Mouse (Mus musculus): Measurements from ENCODE around the gene Mypn. TPM values are rescaled to one million over a fixed set of nuclear protein-coding genes. Genes with fewer than 3 reads are reported as not detected.

Mypn gene
- total and polyA plus RNA-seq, 3 experiments: 0.17 to 0.81 (median 0.39) TPM

DNA sequence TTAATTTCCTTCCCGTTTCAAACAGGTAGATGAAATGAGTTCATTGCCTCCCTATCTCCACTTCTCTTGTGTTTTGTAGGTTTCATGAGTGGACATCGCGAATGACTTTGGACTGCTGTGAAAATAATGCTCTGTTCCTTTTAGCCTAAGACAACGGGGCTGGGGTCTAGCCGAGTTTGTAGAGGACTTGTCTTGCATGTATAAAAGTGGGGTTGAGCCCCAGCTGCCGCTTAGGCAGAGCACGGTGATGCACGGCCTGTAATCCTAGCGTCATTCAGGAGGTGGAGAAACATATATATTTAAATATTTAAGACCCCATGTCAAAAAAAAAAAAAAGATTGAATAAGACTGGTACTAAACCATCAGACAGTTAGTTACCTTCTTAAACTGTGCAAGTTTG, 103.1 kb downstream of the Mypn start:
- no peak overlapping the region for H3K27ac ChIP-seq (ENCODE audit: insufficient read depth, low read depth)
- H3K9me3 ChIP-seq (replicated peaks; ENCODE audit: low read length): no peaks in the 10 kb centered on the region
- H3K79me2 ChIP-seq (replicated peaks; ENCODE audit: control insufficient read depth, extremely low read depth, insufficient read depth, poor library complexity, severe bottlenecking): no peaks in the 10 kb centered on the region
- 0 out of 4 replicates have a peak, but pooled peaks cover 0 to 4% of the 10 kb centered on the region in 2 experiments for H3K4me1 ChIP-seq (ENCODE audit: control insufficient read depth in 1 of 2, insufficient read depth in 2 of 2)
- no peak for DNase-seq (ENCODE audit: extremely low read depth)
- no peak overlapping the region for H3K4me2 ChIP-seq (ENCODE audit: insufficient read depth, low read depth, poor library complexity, severe bottlenecking)
- H3K27me3 ChIP-seq (replicated peaks): no peaks in the 10 kb centered on the region
- H3K4me3 ChIP-seq (replicated peaks in 1 of 3; ENCODE audit: low read depth in 2 of 3, low read length in 2 of 3, poor library complexity in 1 of 3): no peak overlapping the region
- dilution Hi-C loops (cut with MboI; ENCODE audit: extremely low pct_ligation_motif_present, extremely low pct_unique_long_range_greater_than_20kb, low sequenced_read_pairs): no loop called here
- in situ Hi-C loops (cut with MboI; ENCODE audit: low pct_ligation_motif_present, low pct_unique_long_range_greater_than_20kb, low sequenced_read_pairs): no loop called here
- no peaks in the 10 kb centered on the region for H3K36me3 ChIP-seq (replicated peaks in 1 of 2; ENCODE audit: control insufficient read depth in 1 of 2, insufficient read depth in 1 of 2, low read length in 1 of 2)
- TF ChIP-seq POLR2A (IDR thresholded peaks at IDR 0.05; ENCODE audit: low read depth, low read length) (no peak), CHD2 (IDR thresholded peaks at IDR 0.05; ENCODE audit: low read length) (no peak), NELFE (IDR thresholded peaks at IDR 0.05; ENCODE audit: low read depth, low read length) (no peak), MYC (IDR thresholded peaks at IDR 0.05; ENCODE audit: low read depth, low read length) (no peak), SIN3A (IDR thresholded peaks at IDR 0.05; ENCODE audit: low read length) (no peak), RAD21 (IDR thresholded peaks at IDR 0.05; ENCODE audit: low read depth, low read length) (no peak), USF2 (conservative IDR thresholded peaks at IDR 0.05; ENCODE audit: low read depth, low read length) (no peak), IRF4 (IDR thresholded peaks at IDR 0.05; ENCODE audit: low read depth, low read length) (no peak), HCFC1 (IDR thresholded peaks at IDR 0.05; ENCODE audit: low read depth, low read length) (no peak), RCOR1 (conservative IDR thresholded peaks at IDR 0.05; ENCODE audit: low read depth, low read length) (no peak)
- H3K9ac ChIP-seq (ENCODE audit: insufficient read depth, low read depth): no peak overlapping the region

DNA sequence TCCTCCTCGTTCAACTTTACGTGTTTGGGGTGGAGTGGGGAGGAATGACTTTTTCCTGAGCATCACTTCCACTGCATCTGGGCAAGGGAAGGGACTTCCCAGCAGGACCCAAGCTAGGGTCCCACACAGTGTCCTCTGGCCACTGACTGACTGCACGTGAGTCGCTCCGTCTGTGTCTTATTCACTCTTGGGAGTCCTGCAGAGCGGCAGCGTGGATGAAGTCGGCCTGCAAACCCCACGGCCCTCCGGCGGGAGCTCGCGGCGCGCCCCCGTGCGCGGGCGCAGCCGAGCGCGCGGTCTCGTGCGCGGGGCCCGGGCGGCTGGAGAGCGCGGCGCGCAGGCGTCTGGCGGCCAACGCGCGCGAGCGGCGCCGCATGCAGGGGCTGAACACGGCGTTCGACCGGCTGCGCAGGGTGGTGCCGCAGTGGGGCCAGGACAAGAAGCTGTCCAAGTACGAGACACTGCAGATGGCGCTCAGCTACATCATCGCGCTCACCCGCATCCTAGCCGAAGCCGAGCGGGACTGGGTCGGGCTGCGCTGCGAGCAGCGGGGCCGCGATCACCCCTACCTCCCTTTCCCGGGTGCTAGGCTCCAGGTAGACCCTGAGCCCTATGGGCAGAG, 103.7 kb downstream of the Mypn start:
- Histone ChIP-seq H3K9me3 (replicated peaks; ENCODE audit: low read length) (no peaks in the 10 kb centered on the region), H3K27ac (ENCODE audit: insufficient read depth, low read depth) (no peak overlapping the region), H3K4me1 (ENCODE audit: control insufficient read depth in 1 of 2, insufficient read depth in 2 of 2) (0 out of 4 replicates have a peak, but pooled peaks cover 0 to 4% of the 10 kb centered on the region in 2 experiments), H3K4me2 (ENCODE audit: insufficient read depth, low read depth, poor library complexity, severe bottlenecking) (no peak overlapping the region), H3K27me3 (replicated peaks) (no peaks in the 10 kb centered on the region), H3K4me3 (replicated peaks in 1 of 3; ENCODE audit: low read depth in 2 of 3, low read length in 2 of 3, poor library complexity in 1 of 3) (no peak overlapping the region), H3K36me3 (replicated peaks in 1 of 2; ENCODE audit: control insufficient read depth in 1 of 2, insufficient read depth in 1 of 2, low read length in 1 of 2) (no peaks in the 10 kb centered on the region), H3K79me2 (replicated peaks; ENCODE audit: control insufficient read depth, extremely low read depth, insufficient read depth, poor library complexity, severe bottlenecking) (no peaks in the 10 kb centered on the region), H3K9ac (ENCODE audit: insufficient read depth, low read depth) (no peak overlapping the region)
- dilution Hi-C loops (cut with MboI; ENCODE audit: extremely low pct_ligation_motif_present, extremely low pct_unique_long_range_greater_than_20kb, low sequenced_read_pairs): no loop called here
- no peak for DNase-seq (ENCODE audit: extremely low read depth)
- in situ Hi-C loops (cut with MboI; ENCODE audit: low pct_ligation_motif_present, low pct_unique_long_range_greater_than_20kb, low sequenced_read_pairs): no loop called here
- TF ChIP-seq CHD2 (IDR thresholded peaks at IDR 0.05; ENCODE audit: low read length): no peak
- TF ChIP-seq KAT2A (IDR thresholded peaks at IDR 0.05; ENCODE audit: insufficient replicate concordance, low read length): no peak
- no peak for TF ChIP-seq JUN (IDR thresholded peaks at IDR 0.05; ENCODE audit: insufficient read depth, low read depth, low read length)
- TF ChIP-seq SIN3A (IDR thresholded peaks at IDR 0.05; ENCODE audit: low read length): no peak
- no peak for TF ChIP-seq MAX (IDR thresholded peaks at IDR 0.05; ENCODE audit: low read length)
- no peak for TF ChIP-seq IRF4 (IDR thresholded peaks at IDR 0.05; ENCODE audit: low read depth, low read length)

DNA sequence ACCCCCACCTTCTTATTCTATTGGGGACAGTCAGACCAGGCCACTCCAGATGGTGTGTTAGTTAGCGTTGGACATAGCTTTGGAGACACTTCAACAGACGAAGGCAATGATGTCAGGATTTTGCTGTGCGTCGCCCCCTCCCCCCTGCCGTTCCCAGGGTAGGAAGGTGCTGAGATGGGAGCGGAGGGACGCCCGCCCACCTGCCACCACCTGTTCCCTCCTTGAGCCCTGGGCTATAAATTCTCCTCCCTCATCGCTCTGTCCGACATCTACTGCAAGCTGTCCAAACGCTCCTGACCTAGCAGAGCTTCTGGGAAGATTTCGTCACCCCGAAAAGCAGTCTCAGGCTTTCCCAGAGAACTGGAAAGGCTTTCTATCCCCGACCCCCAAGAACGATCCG, 104.2 kb downstream of the Mypn start, which contains the start of gene Atoh7:
Atoh7 (plus strand) TSS at position 131 of the 400 bp plus-strand sequence.
- no peak within 1 kb of the TSS for H3K9ac ChIP-seq (ENCODE audit: insufficient read depth, low read depth)
- no peaks in the 10 kb centered on the region for H3K9me3 ChIP-seq (replicated peaks; ENCODE audit: low read length)
- H3K27me3 ChIP-seq (replicated peaks): no peaks in the 10 kb centered on the region
- H3K4me3 ChIP-seq (replicated peaks in 1 of 3; ENCODE audit: low read depth in 2 of 3, low read length in 2 of 3, poor library complexity in 1 of 3): no peak within 1 kb of the TSS
- DNase-seq (ENCODE audit: extremely low read depth): no peak
- in situ Hi-C loops (cut with MboI; ENCODE audit: low pct_ligation_motif_present, low pct_unique_long_range_greater_than_20kb, low sequenced_read_pairs): no loop called here
- no peak within 1 kb of the TSS for H3K27ac ChIP-seq (ENCODE audit: insufficient read depth, low read depth)
- H3K4me2 ChIP-seq (ENCODE audit: insufficient read depth, low read depth, poor library complexity, severe bottlenecking): no peak within 1 kb of the TSS
- dilution Hi-C loops (cut with MboI; ENCODE audit: extremely low pct_ligation_motif_present, extremely low pct_unique_long_range_greater_than_20kb, low sequenced_read_pairs): no loop called here
- H3K36me3 ChIP-seq (replicated peaks in 1 of 2; ENCODE audit: control insufficient read depth in 1 of 2, insufficient read depth in 1 of 2, low read length in 1 of 2): no peaks in the 10 kb centered on the region
- TF ChIP-seq SIN3A (IDR thresholded peaks at IDR 0.05; ENCODE audit: low read length) (no peak), TCF12 (IDR thresholded peaks at IDR 0.05; ENCODE audit: low read depth, low read length) (no peak), TBP (conservative IDR thresholded peaks at IDR 0.05; ENCODE audit: low read depth, low read length) (no peak), PAX5 (IDR thresholded peaks at IDR 0.05; ENCODE audit: low read length) (no peak), CHD2 (IDR thresholded peaks at IDR 0.05; ENCODE audit: low read length) (no peak), ZNF384 (IDR thresholded peaks at IDR 0.05; ENCODE audit: low read depth, low read length) (no peak), E2F4 (IDR thresholded peaks at IDR 0.05; ENCODE audit: insufficient replicate concordance, low read depth, low read length) (no peak), POLR2AphosphoS2 (IDR thresholded peaks at IDR 0.05; ENCODE audit: low read depth, low read length) (no peak), USF2 (conservative IDR thresholded peaks at IDR 0.05; ENCODE audit: low read depth, low read length) (no peak), IRF4 (IDR thresholded peaks at IDR 0.05; ENCODE audit: low read depth, low read length) (no peak), POLR2A (IDR thresholded peaks at IDR 0.05; ENCODE audit: low read depth, low read length) (no peak), MXI1 (IDR thresholded peaks at IDR 0.05; ENCODE audit: low read depth, low read length) (no peak), RCOR1 (conservative IDR thresholded peaks at IDR 0.05; ENCODE audit: low read depth, low read length) (no peak)
- H3K4me1 ChIP-seq (ENCODE audit: control insufficient read depth in 1 of 2, insufficient read depth in 2 of 2): 0 out of 4 replicates have a peak, but pooled peaks cover 0 to 4% of the 10 kb centered on the region in 2 experiments
- no peaks in the 10 kb centered on the region for H3K79me2 ChIP-seq (replicated peaks; ENCODE audit: control insufficient read depth, extremely low read depth, insufficient read depth, poor library complexity, severe bottlenecking)

Data from CH12.LX (cell line).